Mouse (Mus musculus) C2C12 (cell line): ENCODE measurements at regions not wholly inside any gene's neighbourhood (a gene's known extent, or its start where the extent isn't known, plus 50 kb on each side); places are given as distances from the start of the nearest gene placed in this dataset.

Source experiments
- CTCF ChIP-seq: IDR thresholded peaks from one replicate; pipeline ENCODE4 v1.5.1; 2011; ENCODE audit not compliant: control insufficient read depth, insufficient read depth, insufficient read length
- FOSL1 ChIP-seq: IDR thresholded peaks from one replicate; pipeline ENCODE4 v1.8.0; 2011; ENCODE audit warnings: mild to moderate bottlenecking, low read length; ENCODE audit not compliant: poor library complexity, insufficient read depth, severe bottlenecking

DNA sequence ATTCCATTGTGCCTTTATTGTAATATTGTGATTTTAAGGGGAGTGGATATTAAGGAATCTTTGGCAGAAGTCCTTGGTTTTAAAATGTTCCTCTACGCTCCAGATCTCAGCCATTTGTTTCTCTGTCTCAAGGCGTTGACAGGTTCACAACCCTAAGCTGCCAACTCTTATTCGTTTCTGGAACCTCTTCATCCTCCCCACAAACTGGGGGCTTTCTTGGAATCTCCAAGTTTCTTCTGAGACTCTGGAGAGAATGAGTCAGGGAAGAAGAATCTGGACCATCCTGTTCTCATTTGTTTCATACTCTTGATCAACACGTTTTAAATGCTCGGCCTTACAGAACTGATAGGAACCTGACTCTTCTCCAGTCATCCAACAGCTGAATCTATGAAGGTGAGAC is 351.4 kb upstream of the Nfe2l3 start:
- no peak for TF ChIP-seq CTCF
- no peak for TF ChIP-seq FOSL1
